Mouse (Mus musculus) kidney, adult 8-10 months (tissue): ENCODE results near the gene P3h2.

Source experiments
- DNase-seq, 2 experiments: peaks; one replicate each; pipeline ENCODE4 v3.0.0; 2022

The P3h2 gene

DNA sequence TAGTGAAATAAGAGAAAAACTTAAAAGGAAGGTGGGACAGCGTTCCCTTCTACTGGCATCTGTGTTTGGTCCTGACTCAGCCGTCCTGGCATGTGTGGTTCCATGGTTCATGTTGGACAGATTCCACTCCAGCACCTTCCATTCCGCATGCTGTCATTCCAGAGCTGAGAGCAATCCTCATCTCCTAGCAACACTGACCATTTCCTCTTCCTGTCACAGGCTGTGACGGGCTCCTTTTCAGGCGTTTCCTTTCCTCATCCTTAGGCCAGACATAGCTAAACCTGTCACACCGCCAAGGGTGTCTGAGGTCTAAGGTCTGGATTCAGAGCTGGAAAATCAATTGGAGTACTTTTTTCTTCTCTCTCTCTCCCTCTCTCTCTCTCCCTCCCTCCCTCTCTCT is 40.5 kb downstream of the P3h2 start:
- peak in 1 of 2 experiments; percentile 46 for DNase-seq

DNA sequence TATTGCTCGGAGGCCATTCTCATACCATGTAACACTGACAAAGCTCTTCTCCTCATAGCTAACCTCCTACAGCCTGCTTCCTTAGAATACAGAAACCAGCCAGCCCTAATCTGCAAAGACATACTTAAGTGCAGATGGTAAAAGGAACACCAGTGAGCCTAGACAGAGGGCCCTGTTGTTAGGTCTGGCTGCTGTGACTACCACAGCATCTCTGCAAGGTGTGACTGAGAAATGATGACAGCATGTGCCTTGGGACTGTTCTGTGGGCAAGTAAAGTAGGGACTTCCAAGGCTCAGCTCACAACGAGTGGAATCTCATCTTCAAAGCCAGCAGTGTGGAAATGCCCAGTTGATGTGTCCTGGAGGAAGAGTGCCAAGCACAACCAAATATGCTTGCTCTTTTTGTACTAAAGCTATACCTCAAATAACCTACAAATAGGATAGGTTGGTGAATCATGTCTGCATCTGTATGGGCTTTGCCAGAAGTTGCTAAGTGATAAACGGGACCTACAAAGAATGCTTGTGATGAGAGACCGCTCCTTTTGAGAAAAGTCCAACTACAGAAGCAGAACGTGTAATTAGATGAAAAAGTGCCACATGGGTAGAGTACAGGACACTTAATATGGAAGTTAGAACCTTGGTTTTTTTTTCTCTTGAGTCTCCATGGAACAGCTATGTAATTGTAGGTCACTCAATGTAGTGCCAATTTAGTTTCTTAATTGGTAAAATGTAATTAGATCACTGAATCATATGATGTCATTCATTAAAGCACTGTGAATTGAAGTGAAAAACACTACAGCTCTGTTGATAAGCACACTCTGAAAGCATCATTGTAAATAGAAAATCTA is 45.1 kb downstream of the P3h2 start:
- DNase-seq, result no peak

- DNase-seq, result no peak
Measured at GRCm38 (mm10) chr16:26053631-26054030, 52.0 kb downstream of the P3h2 start.

GRCm38 (mm10) chr16:26049393-26050087 is 56.0 kb downstream of the P3h2 start:
- peak; percentile 74 to 83 for DNase-seq

DNA sequence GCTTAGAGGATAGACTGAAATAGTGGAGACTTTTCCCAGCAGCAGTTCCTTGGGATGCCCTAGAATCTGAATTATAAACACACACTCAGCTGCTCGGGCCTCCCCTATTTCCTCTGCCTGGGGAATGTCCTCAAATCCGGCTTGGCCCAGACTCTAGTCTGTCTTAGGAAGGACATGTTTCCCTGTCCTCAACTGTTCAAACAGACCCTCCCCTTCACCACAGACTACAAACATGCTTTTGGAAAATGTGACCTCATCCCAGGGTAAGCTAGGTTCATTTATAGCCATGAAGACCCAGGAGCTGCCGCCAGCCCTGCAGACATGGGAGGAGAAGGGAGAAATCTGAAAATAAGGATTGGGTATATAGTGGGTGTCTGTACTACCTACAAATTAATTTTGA is 57.7 kb downstream of the P3h2 start:
- no peak for DNase-seq

GRCm38 (mm10) chr16:26047396-26047795 is 58.2 kb downstream of the P3h2 start:
- peak; percentile 49 to 54 for DNase-seq

DNA sequence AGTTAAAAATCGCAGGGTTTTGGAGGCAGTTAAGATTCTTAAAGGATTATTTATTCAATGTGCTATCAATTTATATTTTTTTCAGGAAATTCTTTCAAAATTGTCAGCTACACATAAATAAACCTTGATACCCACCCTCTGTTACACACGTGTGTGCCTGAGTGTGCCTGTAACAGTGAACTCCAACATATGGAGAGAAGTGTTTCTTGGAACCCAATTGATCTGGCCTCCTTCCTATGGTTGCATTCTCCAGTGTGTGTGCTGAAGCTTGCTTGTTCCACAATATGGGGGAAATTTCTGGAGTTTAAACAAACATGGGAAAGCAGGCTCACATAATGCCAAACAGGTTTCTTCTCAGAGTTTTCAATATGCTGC is 63.7 kb downstream of the P3h2 start:
- DNase-seq, result no peak

DNA sequence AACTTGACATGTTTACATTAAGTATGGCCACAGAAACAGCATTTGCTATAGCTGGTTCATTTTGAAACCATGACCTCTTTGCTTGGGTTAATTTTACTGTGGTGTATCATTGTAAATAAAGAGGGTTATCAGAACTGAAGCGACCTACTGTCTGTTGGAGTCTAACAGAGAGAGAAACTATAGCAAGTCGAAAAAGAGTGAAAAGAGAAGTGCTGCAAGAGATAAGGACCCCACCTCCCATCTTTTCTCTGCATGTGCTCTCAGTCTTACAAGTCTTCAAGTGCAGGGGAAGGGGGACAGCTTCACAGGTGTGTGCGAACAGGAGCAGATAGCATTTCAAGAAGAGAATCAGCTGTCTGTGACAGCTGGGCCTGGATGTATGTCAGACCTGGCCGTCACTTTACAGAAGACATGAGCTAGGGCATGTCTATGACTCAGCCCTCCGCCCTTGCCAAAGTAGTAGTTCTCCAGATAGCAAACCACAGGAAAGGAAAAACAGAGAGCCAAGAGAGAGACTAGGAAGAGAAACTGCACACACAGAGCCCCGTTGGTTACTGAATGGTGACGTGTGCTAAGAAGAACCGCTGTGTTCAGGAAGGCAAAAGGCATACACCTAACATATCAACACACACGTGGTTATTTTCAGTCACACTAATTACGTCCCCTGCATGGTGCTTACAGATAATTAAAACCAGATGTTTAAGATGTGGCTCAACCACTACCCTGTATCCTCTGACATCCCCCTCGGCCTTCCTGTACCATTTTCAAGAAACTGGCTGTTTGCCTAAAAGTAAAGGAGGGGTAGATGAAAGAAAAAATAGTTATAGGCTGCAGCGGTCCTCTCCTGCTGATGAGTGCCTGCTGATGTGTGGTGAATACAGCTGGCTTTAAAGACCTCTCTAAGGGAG is 64.3 kb downstream of the P3h2 start:
- DNase-seq, result no peak

DNA sequence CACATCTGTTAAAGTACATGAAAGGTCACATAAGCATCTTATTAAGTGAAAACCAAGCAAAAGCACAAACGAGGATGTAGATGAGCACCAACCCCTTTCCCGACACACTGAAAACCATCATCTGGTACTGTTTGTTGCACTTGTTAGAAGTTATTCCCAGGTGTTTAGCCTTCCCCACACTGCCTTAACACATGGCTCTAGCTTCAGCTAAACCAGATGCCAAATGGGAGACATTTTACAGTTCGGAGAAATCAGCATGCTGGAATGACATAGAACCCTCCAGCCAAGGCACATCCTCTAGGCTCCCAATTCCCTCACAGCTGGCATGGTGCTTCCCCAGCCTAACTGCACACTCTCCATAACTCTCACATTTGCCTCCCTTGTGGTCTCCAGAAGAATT is 66.3 kb downstream of the P3h2 start:
- no peak for DNase-seq

- peak in 1 of 2 experiments; percentile 36 for DNase-seq
Measured at GRCm38 (mm10) chr16:26035525-26035924, 70.1 kb downstream of the P3h2 start.

- DNase-seq, result no peak
Measured at GRCm38 (mm10) chr16:26035079-26035478, 70.5 kb downstream of the P3h2 start.

DNA sequence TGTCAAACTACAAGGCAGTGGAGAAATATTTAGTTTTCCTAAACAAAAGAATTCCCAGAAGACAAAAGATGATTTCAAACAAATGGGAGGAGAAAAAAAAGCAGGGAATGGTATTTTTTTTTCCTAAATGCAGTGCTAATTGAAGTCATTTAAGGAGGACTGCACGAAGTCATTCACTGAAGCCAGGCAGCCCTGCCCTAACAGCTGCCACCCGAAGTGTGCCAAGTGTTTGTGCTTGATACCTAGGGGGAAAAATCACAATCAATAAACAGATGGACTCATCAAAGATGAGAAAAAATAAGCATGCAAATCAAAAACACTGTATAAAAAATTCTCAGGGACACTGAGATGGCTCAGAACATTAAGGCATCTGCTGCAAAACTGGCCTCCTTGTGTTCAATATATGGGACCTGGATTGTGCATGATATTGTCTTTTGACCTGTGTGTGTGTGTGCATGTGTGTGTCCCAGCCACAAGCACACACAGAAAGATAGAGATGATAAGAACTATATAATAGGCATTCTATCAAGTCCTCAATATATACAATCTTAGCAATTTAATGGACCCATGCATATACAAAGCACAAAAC is 76.1 kb downstream of the P3h2 start:
- no peak for DNase-seq

- no peak for DNase-seq
Measured at GRCm38 (mm10) chr16:26026416-26026815, 79.2 kb downstream of the P3h2 start.

- no peak for DNase-seq
Measured at GRCm38 (mm10) chr16:26024543-26024942, 81.0 kb downstream of the P3h2 start.

GRCm38 (mm10) chr16:26023352-26023751 is 82.2 kb downstream of the P3h2 start:
- peak in 1 of 2 experiments; percentile 53 for DNase-seq

DNA sequence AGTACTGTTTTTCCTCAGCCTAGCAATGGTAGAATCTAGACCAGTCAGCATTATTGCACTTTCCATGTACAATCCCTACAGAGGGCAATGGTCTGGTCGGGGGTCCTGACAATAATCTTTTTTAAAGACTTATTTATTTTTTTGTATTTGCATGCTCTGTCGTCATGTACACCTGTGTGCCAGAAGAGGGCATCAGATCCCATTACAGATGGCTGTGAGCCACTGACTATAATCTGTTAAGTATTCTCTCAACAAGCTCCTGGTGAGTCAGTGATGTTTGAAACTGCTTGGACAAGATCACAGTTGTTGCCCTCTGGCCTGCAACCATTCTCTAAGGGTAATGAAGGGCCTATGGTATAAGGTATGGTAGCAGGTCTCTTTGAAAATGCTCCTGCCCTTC is 83.8 kb downstream of the P3h2 start:
- DNase-seq, result peak in 1 of 2 experiments; percentile 22

- DNase-seq, result no peak
Measured at GRCm38 (mm10) chr16:26005811-26006210, 99.8 kb downstream of the P3h2 start.

DNA sequence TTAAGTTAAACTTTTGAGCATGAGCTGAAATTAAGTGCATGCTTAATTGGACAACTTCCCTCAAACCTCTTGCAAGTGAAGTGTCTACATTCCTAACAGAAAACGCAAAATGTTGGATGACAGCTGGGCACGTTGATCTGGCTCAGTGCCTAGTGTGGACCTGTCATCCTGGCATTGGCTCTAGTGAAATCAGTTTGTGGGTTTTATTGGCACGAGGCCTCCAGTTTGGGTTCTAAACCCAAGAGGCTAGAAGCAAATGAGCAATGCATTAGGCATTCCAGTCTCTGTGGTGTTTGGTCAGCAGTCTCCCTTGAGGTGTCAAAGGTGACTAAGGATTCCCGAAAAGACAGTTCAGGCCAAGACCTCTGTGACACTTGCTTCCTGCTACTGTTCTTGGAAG is 102.3 kb downstream of the P3h2 start:
- no peak for DNase-seq

- no peak for DNase-seq
Measured at GRCm38 (mm10) chr16:26002848-26003247, 102.7 kb downstream of the P3h2 start.

- DNase-seq, result no peak
Measured at GRCm38 (mm10) chr16:25994605-25995004, 111.0 kb downstream of the P3h2 start.

- no peak for DNase-seq
Measured at GRCm38 (mm10) chr16:25987221-25987620, 118.4 kb downstream of the P3h2 start.

DNA sequence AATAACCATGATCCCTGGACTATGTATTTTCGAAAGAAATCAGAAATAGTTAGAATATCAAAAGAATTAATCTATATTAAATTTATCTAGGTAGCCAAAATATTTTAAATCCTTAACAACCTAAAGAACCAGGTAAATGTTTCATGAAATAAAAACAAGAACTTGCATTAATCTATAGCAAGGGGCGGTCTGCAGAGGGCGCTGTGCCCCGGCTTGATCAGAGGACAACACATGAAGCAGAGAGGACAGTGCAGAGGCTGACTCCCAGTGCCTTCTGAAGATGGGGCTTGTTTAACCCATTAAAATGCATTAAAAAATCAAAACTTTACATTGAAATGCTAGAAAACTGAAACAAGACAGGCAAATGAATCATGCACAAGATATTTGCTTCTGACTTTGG is 121.9 kb downstream of the P3h2 start:
- peak in 1 of 2 experiments; percentile 28 for DNase-seq

DNA sequence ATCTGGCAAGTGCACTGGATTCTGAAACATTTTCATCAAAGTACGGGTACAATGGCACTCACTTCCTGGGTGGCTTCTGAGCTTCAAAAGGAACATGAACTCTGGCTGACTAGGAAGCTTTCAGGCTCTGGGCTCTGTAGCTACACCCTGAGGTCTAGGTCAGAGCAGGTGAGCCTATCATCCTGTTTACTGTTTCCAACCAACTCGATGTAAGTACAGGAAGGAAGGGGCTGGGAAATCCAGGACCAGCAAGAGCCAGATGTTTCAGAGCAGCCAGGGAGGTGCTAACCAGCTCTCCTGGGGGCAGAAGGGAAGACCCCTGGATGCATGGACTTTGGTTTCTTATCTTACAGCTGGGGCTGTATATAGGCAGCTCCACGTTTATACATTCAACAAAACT is 126.5 kb downstream of the P3h2 start:
- DNase-seq, result no peak
